Mouse (Mus musculus) hindbrain, embryonic 11.5 days (tissue): ENCODE measurements around the gene Nxnl2. TPM values are rescaled to one million over a fixed set of nuclear protein-coding genes. Genes with fewer than 3 reads are reported as not detected.

Experiments
- ATAC-seq: fragments of 200-750 bp; cut with Nextera tagmentation; 2 replicates; pipeline ENCODE4 v1.8.0; 2017; ENCODE audit warnings: mild to moderate bottlenecking, moderate TSS enrichment, moderate library complexity; ENCODE audit not compliant: low FRiP score
- DNase-seq: peaks from one replicate; pipeline ENCODE4 v3.0.0-alpha.2; 2015; ENCODE audit warnings: low spot score
- H3K27ac ChIP-seq: fragments of 300-500 bp; sonication (generic); 2 replicates; pipeline ENCODE4 v1.5.1; 2014; ENCODE audit warnings: mild to moderate bottlenecking, low read depth, low read length
- H3K27me3 ChIP-seq: fragments of 300-500 bp; sonication (generic); 2 replicates; pipeline ENCODE4 v1.6.1; 2014; ENCODE audit warnings: mild to moderate bottlenecking, low read length, moderate library complexity, mixed read lengths; ENCODE audit not compliant: control insufficient read depth, insufficient read depth
- H3K36me3 ChIP-seq: fragments of 300-500 bp; sonication (generic); 2 replicates; pipeline ENCODE4 v1.6.1; 2014; ENCODE audit warnings: mild to moderate bottlenecking, low read length, moderate library complexity, mixed read lengths; ENCODE audit not compliant: control insufficient read depth, insufficient read depth
- H3K4me1 ChIP-seq: fragments of 300-500 bp; sonication (generic); replicated peaks from 2 replicates; pipeline ENCODE4 v1.6.1; 2014; ENCODE audit warnings: low read length, mixed read lengths; ENCODE audit not compliant: control insufficient read depth, insufficient read depth
- H3K4me2 ChIP-seq: fragments of 300-500 bp; sonication (generic); replicated peaks from 2 replicates; pipeline ENCODE4 v1.6.1; 2014; ENCODE audit warnings: mild to moderate bottlenecking, low read depth, low read length
- H3K4me3 ChIP-seq: fragments of 300-500 bp; sonication (generic); 2 replicates; pipeline ENCODE4 v1.5.1; 2014; ENCODE audit warnings: low read depth, low read length
- H3K9ac ChIP-seq: fragments of 300-500 bp; sonication (generic); 2 replicates; pipeline ENCODE4 v1.6.1; 2014; ENCODE audit warnings: low read depth, low read length
- H3K9me3 ChIP-seq: fragments of 300-500 bp; sonication (generic); 2 replicates; pipeline ENCODE4 v1.6.1; 2016; ENCODE audit warnings: low read length; ENCODE audit not compliant: control insufficient read depth
- WGBS: fragments of 180-500 bp; shearing (Covaris S2); extraction: QIAGEN DNeasy Blood & Tissue Kit; methylation state at CpG from one replicate; pipeline ENCODE4 v1.1.7; 2014; 5-methylcytosine and 5-hydroxymethylcytosine counted together
- polyA plus RNA-seq: library from polyadenylated mRNA; unstranded; fragments of >200 nt; fragmentation: Nextera tagmentation; extraction: Ambion mirVana; gene quantifications from 2 replicates; pipeline ENCODE4 v1.2.1, GENCODE M21; 2014

Nxnl2 gene
- polyA plus RNA-seq, 1 experiment from 2014 or later = 0.43 TPM

DNA sequence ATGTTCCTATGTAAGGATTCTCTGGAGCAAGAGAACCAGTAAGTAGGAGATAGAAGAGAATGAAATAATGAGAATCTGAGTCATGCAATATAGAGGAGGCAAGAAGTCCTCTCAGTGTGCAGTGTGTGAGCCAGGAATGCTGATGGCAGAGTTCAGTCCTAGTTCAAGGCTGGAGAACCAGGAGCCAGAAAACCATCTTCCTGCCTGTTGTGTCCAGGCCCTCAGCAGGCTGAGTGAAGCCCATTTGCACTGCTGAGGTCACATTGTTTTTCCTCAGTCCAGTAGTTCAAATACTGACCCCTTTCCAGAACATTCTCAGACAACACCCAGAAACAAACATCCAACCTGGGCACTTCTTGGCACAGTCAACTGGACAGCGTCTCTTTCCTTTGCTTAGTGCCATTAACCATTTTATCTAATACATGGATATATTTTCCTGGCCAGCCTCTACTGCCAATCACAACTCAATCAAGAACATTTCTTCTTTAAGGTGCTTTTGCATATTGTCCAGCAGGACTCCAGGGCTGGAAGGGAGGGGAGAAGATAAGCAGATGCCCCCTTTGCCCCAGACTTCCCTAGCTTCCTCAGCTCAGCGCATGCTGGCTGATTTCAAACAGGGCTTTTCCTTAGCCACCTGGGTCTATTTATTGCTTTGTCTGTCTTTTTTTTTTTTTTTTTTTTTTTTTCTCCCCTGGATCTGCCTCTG lies 33.7 kb upstream of the Nxnl2 start:
- Histone ChIP-seq H3K4me2 (no peak overlapping the region), H3K4me3 (no peak overlapping the region), H3K9ac (no peak overlapping the region), H3K9me3 (no peaks in the 10 kb centered on the region), H3K4me1 (no peaks in the 10 kb centered on the region), H3K36me3 (peaks cover 4% of the 10 kb centered on the region), H3K27me3 (no peaks in the 10 kb centered on the region), H3K27ac (no peak overlapping the region)
- DNase-seq = no peak
- 88% methylated on average over 2 of the region's 2 CpGs for WGBS
- no peak for ATAC-seq

GRCm38 (mm10) chr13:51137702-51138031 lies 33.2 kb upstream of the Nxnl2 start:
- Histone ChIP-seq H3K9me3 (no peaks in the 10 kb centered on the region), H3K4me1 (no peaks in the 10 kb centered on the region), H3K4me3 (no peak overlapping the region), H3K27ac (no peak overlapping the region), H3K27me3 (no peaks in the 10 kb centered on the region), H3K9ac (no peak overlapping the region), H3K4me2 (no peak overlapping the region), H3K36me3 (peaks cover 4% of the 10 kb centered on the region)
- ATAC-seq = no peak
- DNase-seq = no peak

GRCm38 (mm10) chr13:51147106-51147505 lies 23.7 kb upstream of the Nxnl2 start:
- no peak for ATAC-seq
- H3K36me3 ChIP-seq = no peaks in the 10 kb centered on the region
- DNase-seq = no peak

GRCm38 (mm10) chr13:51152966-51153669 lies 17.7 kb upstream of the Nxnl2 start:
- Histone ChIP-seq H3K4me2 (no peak overlapping the region), H3K4me3 (no peak overlapping the region), H3K27me3 (no peaks in the 10 kb centered on the region), H3K9me3 (no peaks in the 10 kb centered on the region), H3K36me3 (0 out of 2 replicates have a peak, but pooled peaks cover 2% of the 10 kb centered on the region), H3K9ac (no peak overlapping the region), H3K4me1 (no peaks in the 10 kb centered on the region), H3K27ac (no peak overlapping the region)
- 91% methylated on average over 4 of the region's 4 CpGs for WGBS
- no peak for ATAC-seq
- DNase-seq = no peak

More at GRCm38 (mm10) chr13:51147106-51147505, 23.7 kb upstream of the Nxnl2 start:
- no peaks in the 10 kb centered on the region for H3K9me3 ChIP-seq
- H3K4me1 ChIP-seq = no peaks in the 10 kb centered on the region
- no peak overlapping the region for H3K4me2 ChIP-seq
- H3K9ac ChIP-seq = no peak overlapping the region
- H3K27ac ChIP-seq = no peak overlapping the region
- no peak overlapping the region for H3K4me3 ChIP-seq
- WGBS = 74% methylated on average over 1 of the region's 1 CpGs
- no peaks in the 10 kb centered on the region for H3K27me3 ChIP-seq

DNA sequence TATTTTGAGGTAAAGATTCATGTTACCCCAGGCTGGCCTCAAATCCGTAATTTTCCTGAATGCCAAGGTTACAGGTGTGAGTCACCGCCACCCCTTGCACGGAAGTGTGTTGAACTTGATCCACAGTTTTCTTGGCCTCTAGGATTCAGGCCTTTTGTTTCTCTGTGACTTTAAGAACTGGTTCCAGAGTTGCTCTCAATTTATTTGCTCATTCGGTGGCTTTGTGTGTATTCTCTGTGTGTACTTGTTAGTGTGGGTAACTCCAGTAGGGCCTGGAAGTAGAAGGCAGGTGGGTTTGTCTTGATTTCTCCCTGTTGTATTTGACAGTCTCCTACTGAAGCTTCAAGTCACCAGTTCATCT lies 17.2 kb upstream of the Nxnl2 start:
- no peak overlapping the region for H3K4me3 ChIP-seq
- H3K27me3 ChIP-seq = no peaks in the 10 kb centered on the region
- H3K27ac ChIP-seq = no peak overlapping the region
- 0 out of 2 replicates have a peak, but pooled peaks cover 3% of the 10 kb centered on the region for H3K36me3 ChIP-seq
- H3K9ac ChIP-seq = no peak overlapping the region
- no peak overlapping the region for H3K4me2 ChIP-seq
- no peaks in the 10 kb centered on the region for H3K9me3 ChIP-seq
- no peak for DNase-seq
- ATAC-seq = no peak
- no peaks in the 10 kb centered on the region for H3K4me1 ChIP-seq
- 98% methylated on average over 4 of the region's 4 CpGs for WGBS

DNA sequence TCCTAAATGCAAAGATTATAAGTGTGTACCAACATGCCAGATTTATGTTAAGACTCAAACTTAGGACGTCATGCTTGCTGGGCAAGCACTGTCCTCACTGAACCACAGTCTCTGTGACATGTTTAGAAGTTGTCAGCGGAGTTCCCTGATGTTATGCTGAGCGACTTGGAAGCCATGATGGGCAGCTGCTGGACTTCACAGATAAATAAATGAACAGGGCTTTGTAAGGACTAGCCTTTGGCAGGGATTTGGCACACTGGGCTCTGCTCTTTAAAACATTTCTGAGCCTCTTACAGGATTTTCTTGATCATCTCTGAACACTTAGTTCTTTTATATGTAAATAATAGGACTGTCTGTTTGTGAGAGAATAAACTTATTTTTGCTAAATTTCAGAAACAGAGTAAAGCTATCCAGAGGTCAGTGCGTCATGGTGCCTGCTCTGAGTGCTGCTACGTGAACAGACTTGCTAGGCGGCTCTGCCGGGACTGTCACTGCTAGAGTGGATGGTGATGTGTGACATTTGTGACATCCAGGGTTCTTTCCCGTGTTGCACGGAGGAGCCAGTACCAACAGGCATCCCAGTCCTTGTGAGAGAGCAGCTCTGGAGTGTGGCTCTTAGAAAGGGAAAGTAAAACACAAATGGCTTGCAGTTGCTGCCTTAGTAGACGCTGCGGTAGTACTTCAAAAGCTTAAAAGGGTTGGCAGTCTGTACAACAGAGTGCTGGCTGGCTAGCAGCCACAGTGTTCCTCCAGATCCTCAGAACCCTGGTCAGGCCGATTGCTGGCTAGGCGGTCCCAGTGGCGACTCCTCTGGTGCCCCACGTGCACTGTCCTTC lies 15.4 kb upstream of the Nxnl2 start:
- 92% methylated on average over 15 of the region's 15 CpGs for WGBS
- no peak overlapping the region for H3K4me3 ChIP-seq
- no peaks in the 10 kb centered on the region for H3K27me3 ChIP-seq
- H3K9ac ChIP-seq = no peak overlapping the region
- H3K4me1 ChIP-seq = no peaks in the 10 kb centered on the region
- H3K9me3 ChIP-seq = no peaks in the 10 kb centered on the region
- 0 out of 2 replicates have a peak, but pooled peaks cover 3% of the 10 kb centered on the region for H3K36me3 ChIP-seq
- H3K27ac ChIP-seq = no peak overlapping the region
- ATAC-seq (no peak), DNase-seq (no peak)
- H3K4me2 ChIP-seq = no peak overlapping the region

- Histone ChIP-seq H3K4me2 (no peak overlapping the region), H3K36me3 (0 out of 2 replicates have a peak, but pooled peaks cover 3% of the 10 kb centered on the region), H3K27ac (no peak overlapping the region), H3K4me3 (no peak overlapping the region), H3K9me3 (no peaks in the 10 kb centered on the region), H3K4me1 (no peaks in the 10 kb centered on the region), H3K27me3 (no peaks in the 10 kb centered on the region), H3K9ac (no peak overlapping the region)
- WGBS = 96% methylated on average over 6 of the region's 6 CpGs
- DNase-seq = no peak
- ATAC-seq = no peak
Measured at GRCm38 (mm10) chr13:51156014-51156386, 14.8 kb upstream of the Nxnl2 start.

DNA sequence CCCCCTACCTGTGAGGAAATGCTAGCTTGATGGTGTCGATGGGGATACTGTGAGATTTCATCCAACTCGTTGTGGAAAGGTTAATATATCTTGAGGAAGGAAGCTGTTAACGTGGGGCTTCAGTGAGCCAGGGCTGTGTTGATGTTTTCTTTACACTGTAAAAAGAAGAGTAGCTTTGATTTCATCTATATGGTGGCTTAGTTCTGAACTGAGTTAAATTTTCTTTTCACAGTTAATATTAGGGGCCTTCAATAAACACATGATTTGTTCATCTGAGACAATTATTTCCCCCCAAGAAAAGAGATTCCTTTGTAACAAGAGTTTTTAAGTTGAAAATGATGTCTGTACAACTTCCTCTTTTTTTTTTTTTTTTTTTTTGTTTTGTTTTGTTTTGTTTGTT lies 13.5 kb upstream of the Nxnl2 start:
- Histone ChIP-seq H3K4me1 (no peaks in the 10 kb centered on the region), H3K36me3 (0 out of 2 replicates have a peak, but pooled peaks cover 3% of the 10 kb centered on the region), H3K27me3 (no peaks in the 10 kb centered on the region), H3K27ac (no peak overlapping the region), H3K4me2 (no peak overlapping the region), H3K9me3 (no peaks in the 10 kb centered on the region), H3K4me3 (no peak overlapping the region), H3K9ac (no peak overlapping the region)
- 89% methylated on average over 3 of the region's 3 CpGs for WGBS
- ATAC-seq = no peak
- DNase-seq = no peak
